Mouse (Mus musculus) gastrocnemius, postnatal 4 days (tissue): ENCODE measurements around the gene Tbcc. TPM values are rescaled to one million over a fixed set of nuclear protein-coding genes. Genes with fewer than 3 reads are reported as not detected.
A peak's percentile ranks its signal among the peaks of the same experiment; 100 is the strongest.
"Not testable (repeated sequence)": the region's sequence is repeated elsewhere in the genome, so short reads cannot be mapped to it uniquely, and the experiment has no call there.

ENCODE experiments used
- DNase-seq, 2 experiments: peaks; one replicate each; pipeline ENCODE4 v3.0.0; 2021 to 2022; ENCODE audit warnings: low spot score in 2 of 2, mixed read lengths in 2 of 2
- long read RNA-seq, 2 experiments: library from polyadenylated mRNA; stranded (forward); transcript quantifications; one replicate each; pipeline ENCODE4 v2.0.0; 2021
- total RNA-seq, 2 experiments: library from RNA; stranded (reverse); gene quantifications; 2 replicates each; pipeline ENCODE4 v1.2.3; 2021

Tbcc gene
- total RNA-seq, result 10 to 100 TPM; 24.7 to 27.0 TPM
- long read RNA-seq, experiment 1, transcript Tbcc-201 (1 exons, 1,164 nt), result major isoform, 70 of 72 reads
- long read RNA-seq, experiment 1, partial matches to known transcripts, result 0 of 72 reads
- long read RNA-seq, experiment 1, other reads (novel, unspliced or antisense), result 2 of 72 reads
- long read RNA-seq, experiment 2, transcript Tbcc-201 (1 exons, 1,164 nt), result major isoform, 83 of 85 reads
- long read RNA-seq, experiment 2, partial matches to known transcripts, result 0 of 85 reads
- long read RNA-seq, experiment 2, other reads (novel, unspliced or antisense), result 2 of 85 reads

DNA sequence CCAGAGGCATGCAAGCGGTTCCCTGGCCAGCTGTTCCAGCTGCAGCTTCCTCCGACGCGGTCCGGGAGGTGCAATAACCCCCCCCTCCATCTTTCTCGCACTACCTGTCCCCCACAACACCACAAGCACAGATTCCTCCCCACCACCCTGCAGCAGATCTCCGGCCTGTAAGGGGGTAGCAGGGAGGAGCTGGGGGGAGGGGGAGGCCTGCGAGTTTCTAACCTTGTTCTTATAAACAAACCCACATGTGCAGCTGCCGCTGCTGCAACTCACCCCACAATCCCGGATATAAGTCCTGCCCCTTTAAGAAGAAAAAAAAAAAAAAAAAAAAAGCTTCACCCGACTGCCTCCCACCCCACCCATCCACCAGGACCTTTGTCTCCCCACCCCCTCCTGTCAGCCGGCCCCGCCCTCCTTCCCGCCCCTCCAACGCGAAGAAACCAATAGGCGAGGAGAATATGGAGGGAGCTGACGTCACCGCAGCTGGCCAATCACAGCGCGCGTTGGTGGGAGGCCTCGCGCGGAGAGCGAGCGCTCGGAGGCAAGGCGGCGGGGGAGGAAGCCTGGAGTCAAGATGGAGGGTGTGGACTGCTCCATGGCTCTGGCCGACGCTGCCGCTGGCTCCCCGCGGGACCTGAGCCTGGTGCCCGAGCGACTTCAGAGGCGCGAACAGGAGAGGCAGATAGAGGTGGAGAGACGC lies at the start of gene Tbcc:
Gene Tbcc, plus strand, starts transcription at position 569 of the 700 bp plus-strand sequence.
- peak; percentile 93 to 96 for DNase-seq

DNA sequence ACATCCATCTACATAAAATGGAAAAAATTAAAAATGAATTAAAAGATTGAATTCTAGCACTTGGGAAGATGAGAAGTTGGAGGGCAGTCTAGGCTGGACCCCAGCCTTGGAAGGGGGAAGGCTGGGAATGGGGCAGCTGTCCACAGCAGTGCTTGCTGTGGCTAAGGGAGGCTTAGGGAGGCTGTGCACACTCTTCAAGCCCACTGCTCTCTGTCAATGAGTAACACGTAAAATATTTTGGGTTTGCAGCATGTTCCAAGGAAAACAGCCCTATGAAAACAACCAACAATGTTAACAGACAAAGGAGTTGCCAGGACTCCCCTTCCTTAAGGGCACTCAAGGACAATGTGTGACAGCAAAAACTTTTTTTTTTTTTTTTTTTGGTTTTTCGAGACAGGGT lies 47.5 kb upstream of the Tbcc start:
- no peak for DNase-seq

GRCm38 (mm10) chr17:46843716-46844115 lies 46.8 kb upstream of the Tbcc start:
- DNase-seq, result no peak

GRCm38 (mm10) chr17:46844811-46845210 lies 45.7 kb upstream of the Tbcc start:
- DNase-seq, result no peak

- no peak for DNase-seq
Observed at GRCm38 (mm10) chr17:46845262-46845661, 45.2 kb upstream of the Tbcc start.

GRCm38 (mm10) chr17:46846573-46846972 lies 43.9 kb upstream of the Tbcc start:
- DNase-seq, result not testable (repeated sequence)

DNA sequence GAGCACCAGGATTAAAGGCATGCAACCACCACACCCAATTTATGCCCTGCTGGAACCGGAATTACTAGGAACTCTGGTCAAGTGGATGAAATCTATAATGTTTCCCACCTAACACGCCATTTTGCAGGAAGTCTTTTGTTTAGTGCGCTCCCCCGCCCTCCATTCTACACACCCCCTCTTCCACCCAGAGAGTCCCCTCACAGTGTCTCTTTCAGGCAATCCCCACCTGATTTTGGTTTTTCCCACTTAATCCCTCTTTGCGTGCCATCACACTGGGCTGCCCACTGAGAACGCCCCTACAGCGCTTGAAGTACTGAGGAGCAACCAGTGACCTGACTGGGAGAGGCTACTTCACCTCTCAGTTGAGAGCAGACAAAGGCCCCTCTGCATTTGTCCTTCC lies 43.3 kb upstream of the Tbcc start:
- no peak for DNase-seq

DNA sequence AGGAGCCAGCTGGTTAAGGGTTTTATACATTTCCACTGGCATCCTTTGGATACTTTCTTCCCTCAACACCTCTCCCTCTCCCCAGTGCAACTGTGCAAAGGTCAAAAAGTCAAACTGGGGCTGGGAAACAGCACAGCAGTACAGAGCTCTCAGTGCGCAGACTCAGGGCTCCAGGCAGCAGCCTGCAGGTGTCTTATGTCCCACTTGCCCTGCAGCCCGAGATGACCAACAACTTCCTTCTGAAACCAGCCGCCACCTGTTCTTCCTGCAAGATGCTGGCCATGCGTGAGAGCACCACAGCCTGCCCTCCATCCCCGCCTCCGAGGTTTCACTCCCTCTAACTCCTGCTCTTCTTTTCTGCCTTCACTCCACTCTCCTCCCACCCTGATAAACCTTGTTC lies 37.8 kb upstream of the Tbcc start:
- no peak for DNase-seq

DNA sequence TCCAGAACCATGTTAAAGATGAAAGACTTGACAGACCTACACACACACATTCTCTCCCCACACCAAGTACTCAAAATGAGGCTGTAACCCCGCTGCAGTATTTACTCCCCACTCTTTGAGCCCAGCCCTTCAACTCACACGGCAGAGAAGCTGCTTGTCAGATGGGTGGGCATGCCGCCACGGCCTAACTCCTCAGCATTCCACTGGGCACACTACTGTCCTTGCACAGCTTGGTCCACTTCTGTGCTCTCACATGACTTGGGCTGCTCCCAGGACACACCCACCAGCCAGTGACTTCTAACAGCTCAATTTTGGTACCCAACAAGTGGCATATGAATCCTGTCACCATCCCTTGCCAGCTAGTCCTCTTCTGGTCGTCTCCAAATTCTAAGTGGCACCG lies 37.2 kb upstream of the Tbcc start:
- peak; percentile 31 to 70 for DNase-seq

DNA sequence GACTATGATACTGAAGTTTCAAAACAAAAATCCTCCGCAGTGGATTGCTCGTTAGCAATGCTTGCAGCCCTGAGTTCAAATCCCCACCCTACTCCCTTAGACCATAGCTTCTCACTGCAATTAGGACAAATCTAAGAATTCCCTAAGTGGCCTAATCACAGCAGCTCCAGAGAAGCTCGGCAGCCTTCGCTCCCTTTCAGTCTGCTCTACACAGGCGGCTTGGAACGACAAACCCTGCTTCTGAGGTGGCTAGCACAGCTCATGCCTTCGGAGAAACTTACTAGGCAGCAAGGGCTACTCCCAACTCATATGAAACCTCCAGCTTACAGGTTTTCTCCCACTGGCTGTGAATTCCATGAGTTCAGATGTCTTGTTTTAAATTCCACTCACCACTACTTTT lies 36.4 kb upstream of the Tbcc start:
- DNase-seq, result no peak

DNA sequence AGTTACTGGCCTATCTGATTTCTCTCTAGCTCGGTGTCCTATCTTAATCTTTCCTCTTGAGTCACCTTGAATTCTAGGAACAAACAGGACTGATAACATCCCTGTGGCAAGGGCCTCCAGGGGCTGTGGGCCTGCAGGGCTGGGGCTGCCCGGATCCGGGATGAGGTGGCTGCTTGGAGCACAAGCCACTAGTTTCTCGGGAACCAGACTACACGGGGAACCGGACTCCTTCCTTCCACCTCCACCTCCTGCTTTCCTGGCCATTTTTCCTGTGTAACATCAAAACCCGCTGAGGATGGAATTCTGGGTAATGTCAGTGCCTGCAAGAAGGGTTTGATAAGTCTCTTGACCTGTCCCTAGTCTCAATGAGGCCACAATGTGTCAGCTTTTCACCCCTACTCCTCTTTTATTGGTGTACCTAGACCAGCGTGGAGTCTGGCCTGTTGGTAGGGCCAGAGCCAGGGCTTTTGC lies 35.8 kb upstream of the Tbcc start:
- DNase-seq, result no peak

DNA sequence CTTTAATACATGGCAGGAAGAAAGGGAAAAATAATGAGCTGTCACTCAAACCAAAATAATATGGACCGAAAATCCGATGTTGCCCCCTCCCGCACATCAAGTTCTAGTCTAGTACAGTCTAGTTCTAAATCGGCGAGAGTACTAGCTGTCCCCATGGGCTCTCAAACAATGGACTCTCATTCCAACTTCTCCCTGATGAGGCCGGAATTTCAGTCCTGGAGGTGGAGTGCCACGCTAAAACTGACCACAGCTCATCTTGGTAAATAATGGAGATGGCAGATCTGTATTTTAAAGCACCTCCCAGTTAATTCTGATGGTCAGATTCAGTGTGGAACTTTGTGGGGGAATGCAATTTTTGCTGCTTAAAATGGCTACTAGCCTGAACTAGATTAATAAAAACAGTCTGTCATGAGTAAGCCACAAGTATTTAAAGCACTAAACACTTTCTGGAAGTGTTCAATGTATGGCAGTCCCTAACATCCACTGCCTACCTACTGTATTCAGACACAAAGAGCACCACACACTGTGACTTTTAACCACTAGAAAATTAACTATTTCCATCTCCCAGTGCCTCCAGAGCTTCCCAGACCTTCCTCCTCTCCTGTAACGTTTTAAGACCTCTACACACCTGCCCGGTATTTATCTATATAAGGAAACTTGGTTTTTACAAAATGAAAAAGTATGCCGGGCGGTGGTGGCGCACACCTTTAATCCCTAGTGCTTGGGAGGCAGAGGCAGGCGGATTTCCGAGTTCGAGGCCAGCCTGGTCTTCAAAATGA lies 35.0 kb upstream of the Tbcc start:
- DNase-seq, result no peak

DNA sequence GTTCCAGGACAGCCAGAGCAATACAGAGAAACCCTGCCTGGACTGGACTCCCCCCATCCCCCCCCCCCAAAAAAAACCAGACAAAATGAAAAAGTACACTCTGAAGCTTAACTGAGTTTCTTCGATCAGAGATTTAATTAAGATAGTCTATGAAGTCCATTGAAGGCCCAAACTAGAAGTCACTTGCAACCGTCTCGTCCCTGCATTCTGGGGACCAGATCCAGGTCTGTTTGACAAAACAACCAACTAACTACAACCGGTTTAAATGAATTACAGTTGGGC lies 34.4 kb upstream of the Tbcc start:
- no peak for DNase-seq

- DNase-seq, result peak; percentile 83 to 86
Observed at GRCm38 (mm10) chr17:46856471-46857360, 33.8 kb upstream of the Tbcc start.

DNA sequence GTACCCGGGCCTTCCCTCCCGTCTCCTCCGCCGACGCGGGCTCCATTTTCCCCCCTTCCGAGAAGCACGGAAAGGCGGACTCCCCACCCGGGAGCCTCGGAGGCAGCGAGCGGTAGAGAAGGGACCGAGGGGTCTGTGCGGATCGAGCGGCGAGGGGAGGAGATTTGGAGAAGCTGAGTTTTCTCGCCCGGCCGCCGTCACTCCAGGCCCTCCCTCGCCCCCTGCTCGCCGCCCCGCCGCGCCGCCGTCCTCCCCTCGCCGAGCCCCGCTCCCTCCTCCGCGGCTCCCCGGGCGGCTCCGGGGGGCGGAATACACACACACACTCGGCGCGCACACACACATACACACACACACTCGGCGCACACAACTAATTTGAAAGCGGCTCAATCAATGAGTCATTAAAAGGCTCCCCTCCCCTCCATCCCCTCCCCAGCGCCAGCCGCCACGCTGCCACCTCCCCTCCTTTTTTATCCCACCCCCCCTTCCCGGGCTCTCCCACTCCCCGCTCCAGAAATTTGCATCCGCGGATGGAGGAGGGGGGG lies 33.1 kb upstream of the Tbcc start:
- DNase-seq, result peak; percentile 75 to 85

DNA sequence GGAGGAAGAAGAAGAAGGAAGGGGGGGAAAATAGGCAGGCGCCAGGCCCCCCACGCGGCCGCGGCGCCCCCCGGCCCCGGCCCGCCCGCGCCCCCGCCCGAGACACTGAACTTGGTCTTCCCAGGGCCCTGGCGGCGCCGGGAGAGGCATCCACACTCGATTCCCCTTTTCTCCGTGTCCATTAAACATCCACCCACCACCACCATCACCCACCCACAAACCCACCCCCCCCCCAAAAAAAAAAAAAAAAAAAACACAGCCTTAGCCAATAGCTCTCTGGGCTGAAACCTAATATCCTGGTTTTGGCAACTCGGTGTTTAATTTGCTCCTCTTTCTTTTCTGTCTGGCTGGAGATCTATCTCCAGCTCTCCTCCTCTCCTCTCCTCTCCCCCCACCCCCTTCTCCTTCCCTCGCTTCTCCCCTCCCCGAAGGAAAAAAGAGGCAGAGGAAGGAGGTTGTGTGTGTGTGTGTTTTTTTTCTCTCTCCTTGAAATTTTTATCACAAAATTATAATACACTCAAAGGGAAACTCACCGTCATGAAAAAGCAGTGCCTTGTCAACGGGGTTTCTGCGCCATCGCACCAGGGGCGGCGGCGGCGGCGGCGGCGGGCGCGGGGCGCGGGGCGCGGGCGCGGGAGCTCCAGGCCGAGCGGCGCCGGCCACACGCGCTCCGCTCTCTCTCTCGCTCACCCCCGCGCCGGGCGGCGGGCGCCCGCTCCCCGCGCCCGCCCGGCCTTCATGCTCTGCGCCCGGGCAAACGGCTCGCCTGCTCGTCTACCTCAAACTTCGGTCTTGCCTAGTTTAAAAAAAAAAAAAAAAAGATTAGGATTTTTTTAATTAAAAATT lies 32.4 kb upstream of the Tbcc start, which contains the start of gene Bicral:
Gene Bicral, minus strand, starts transcription at position 580 of the 846 bp plus-strand sequence.
- DNase-seq, result peak; percentile 58 to 74

DNA sequence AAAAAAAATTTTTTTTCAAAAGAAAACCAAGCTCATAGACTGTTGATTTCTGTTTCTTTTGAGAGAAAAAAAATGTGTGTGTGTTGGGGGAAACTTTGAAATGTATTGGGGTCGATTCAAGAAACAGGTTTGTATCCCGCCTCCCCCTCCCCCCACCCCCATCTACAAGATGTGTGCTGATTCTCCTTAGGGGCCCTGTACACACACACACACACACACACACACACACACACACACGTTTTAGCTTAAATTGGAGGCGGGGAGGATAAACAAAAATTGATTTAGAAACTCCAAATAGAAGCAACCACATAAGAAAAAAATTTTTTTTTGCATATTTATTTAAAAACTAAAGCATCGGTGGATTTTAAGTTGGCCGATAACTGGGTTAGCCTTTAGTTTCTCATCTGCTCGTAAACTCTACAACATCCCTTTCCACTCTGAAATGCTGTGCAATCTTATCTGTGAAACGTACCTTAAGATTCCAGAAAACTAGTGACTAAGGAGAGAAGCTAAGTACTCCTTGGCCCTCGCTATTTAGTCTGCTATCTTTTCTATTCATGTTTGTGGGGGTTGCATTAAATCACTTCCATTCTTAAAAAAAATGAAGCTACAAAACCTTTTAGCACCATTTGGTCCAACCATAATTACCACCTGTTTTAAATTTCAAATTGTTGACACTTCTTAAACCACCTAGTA lies 31.6 kb upstream of the Tbcc start:
- no peak for DNase-seq

- no peak for DNase-seq
Observed at GRCm38 (mm10) chr17:46860120-46860519, 30.4 kb upstream of the Tbcc start.

- no peak for DNase-seq
Observed at GRCm38 (mm10) chr17:46864566-46865195, 25.8 kb upstream of the Tbcc start.
